Mouse (Mus musculus): ENCODE measurements around the gene Tes3-ps.
A peak's percentile ranks its signal among the peaks of the same experiment; 100 is the strongest.

The Tes3-ps gene

DNA sequence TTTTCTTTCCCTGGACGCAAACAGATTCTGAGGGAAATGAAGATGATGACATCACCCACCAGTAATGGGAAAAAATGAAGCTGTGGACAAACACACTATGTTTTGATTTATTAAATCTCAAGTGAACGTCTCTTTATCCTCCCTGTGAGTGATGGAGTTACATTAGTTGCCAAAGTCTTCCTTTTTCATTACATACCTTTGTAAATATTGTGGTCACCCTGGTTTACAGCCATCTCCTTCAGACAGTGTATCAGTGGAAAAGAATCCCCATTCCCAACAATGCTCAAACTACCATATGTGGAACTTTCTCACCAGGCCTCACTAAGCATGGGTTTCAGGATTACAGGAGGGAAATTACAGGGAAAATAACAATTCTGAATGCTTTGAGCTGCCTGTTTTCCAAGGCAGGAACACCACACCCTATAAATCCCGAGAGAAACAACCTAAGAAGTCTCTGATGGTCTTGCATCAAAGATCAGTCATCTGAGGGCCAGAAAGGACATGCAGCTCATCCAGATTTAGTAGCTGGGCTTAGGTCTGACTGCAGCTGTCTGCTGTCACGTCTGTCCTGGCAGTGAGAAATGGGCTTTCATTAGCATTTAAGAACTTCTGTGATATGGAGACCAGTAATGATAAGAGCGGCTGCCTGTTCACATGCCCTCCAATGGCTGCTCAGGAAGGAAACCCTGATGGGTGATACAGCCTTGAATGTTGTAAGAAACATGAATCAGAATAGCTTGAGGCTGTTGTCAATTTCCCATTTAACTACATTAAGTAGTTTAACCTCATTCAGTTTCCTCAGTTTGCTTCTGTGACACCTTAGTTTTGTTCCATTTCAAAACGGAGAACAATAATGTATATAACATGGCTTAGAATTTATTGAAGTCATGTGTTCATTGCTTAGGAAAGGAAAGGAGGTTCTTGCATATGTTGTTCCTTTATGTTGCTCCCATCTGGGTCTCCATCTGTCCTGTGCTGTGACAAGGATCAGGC lies at the start of gene Tes3-ps:
Tes3-ps (plus strand) TSS at position 943 of the 993 bp plus-strand sequence.
- no peak for DNase-seq (ENCODE audit: extremely low spot score)

GRCm38 (mm10) chr13:49444451-49444850 lies 48.7 kb upstream of the Tes3-ps start:
- DNase-seq (ENCODE audit: extremely low spot score) = no peak

- peak; percentile 70 for DNase-seq (ENCODE audit: extremely low spot score)
Observed at GRCm38 (mm10) chr13:49449318-49449749, 43.8 kb upstream of the Tes3-ps start.

GRCm38 (mm10) chr13:49460276-49460675 lies 32.8 kb upstream of the Tes3-ps start:
- no peak for DNase-seq (ENCODE audit: extremely low spot score)

DNA sequence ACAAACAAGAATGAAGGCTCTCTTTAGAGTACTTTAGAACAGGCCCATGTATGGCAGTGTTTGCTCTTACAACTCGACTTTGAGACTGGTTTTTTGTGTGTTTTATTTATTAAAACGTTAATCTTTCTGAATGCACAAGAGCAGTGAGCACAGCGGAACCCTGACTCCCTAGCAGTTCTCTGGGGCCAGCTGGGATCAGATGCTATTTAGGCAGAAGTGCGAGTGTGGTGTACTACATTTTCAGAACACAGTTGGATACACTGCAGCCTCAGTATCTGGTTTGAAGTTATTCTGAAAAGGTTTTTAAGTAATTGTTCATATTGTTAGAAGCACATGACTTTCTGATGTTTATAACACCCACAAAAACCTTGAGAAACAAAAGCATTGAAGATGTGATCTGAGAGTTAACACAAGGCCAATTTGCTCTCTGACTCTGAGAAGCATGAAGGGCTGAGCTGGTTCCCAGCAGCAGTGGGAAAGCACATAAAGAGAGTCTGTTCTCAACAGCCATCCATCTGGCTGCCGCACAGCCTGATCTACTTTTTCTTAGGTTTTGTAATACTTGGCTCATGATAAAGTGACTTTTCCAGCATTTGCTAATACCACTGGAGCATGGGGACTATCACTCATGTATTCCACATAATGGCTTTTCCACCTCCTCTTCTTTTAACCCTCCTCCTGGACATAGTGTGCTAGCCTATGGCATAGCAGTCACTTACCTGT lies 32.3 kb upstream of the Tes3-ps start:
- DNase-seq (ENCODE audit: extremely low spot score) = no peak

DNA sequence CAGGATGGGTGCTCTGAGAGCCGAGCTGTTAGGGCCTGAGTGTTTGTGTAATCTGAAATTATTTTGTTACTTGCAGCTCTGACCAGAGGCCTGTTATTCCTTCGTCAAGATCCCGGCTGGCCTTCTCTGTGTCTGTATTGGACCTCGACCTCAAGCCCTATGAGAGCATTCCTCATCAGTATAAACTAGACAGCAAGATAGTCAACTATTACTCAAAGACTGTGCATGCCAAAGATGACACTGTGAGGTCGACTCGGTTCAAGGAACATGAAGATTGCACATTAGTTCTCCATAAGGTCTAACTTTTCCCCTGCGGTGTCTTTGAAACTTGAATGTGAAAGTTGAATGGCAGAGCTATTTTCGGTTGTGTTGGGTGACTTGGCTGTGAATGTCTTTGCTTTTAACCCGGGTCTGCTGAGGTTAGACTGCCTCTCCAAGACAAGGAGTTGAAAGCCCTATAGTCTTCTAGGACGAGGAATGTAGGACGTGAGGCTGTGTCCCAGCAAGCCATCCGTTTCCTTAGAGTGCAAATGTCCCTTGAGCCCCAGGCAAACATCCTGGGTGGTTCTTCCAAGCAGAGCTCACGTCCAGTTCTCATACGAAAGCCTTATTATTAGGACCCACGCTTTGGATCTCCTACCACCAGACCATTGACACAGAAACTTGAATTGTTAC lies 31.5 kb upstream of the Tes3-ps start:
- no peak for DNase-seq (ENCODE audit: extremely low spot score)

DNA sequence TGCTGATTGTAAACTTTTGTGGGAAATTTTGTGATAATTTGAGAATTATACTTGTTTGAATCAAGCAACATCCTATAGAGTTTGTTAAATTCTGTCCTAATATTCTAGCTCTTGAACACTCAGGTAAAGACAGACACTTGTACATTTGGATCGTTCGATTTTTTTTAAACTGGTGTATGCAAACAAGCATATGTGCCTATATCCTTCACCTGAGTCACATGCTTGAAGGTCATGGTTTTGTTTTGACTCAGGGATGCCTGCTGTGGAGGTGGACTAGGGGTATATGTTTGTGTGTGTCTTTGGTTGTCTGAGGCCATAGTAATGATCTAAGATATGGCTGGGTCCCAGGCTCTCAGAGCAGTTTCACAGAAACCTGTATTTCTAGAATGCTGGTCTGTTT lies 30.2 kb upstream of the Tes3-ps start:
- no peak for DNase-seq (ENCODE audit: extremely low spot score)

DNA sequence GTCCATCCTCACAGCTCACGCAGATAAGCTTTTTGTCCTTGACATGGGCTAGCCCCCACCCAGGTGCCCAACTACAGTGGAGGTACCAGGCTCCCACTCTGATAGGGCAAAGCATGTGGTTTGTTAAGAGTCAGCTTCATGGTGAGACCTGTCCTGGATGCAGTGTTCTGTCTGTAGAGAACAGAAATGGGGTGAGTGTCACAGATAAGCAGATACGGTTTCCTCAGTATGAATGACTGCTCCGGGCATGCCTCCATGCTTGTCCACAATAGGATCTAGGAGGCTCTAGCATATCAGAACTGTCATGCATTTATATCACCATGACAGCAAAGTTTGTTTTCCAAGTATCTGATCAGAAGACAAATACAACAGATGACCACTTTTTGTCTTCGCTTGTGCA lies 27.2 kb upstream of the Tes3-ps start:
- DNase-seq (ENCODE audit: extremely low spot score) = no peak

- DNase-seq (ENCODE audit: extremely low spot score) = no peak
Observed at GRCm38 (mm10) chr13:49466393-49467075, 26.6 kb upstream of the Tes3-ps start.

DNA sequence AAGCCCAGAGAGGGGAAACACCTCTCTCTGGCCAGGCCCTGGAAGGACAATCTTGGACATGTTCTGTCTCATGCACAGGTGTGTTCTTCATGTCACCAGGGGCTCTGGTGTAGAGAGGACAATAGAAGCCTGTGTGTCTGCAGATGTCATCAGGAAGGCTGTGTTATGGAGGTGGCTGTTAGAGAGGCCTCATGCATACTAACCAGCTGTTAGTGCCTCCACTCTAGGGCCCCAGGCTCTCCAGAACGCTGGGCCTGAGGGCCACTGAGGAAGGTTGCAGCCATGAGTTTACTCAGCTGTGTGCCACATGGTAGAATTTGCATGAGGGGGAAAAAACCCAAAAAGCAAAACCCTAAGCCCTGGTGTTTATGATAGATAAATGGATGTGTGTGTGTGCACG lies 25.5 kb upstream of the Tes3-ps start:
- peak; percentile 6 for DNase-seq (ENCODE audit: extremely low spot score)

- DNase-seq (ENCODE audit: extremely low spot score) = no peak
Observed at GRCm38 (mm10) chr13:49469002-49469401, 24.1 kb upstream of the Tes3-ps start.

- DNase-seq (ENCODE audit: extremely low spot score) = no peak
Observed at GRCm38 (mm10) chr13:49470319-49470718, 22.8 kb upstream of the Tes3-ps start.

DNA sequence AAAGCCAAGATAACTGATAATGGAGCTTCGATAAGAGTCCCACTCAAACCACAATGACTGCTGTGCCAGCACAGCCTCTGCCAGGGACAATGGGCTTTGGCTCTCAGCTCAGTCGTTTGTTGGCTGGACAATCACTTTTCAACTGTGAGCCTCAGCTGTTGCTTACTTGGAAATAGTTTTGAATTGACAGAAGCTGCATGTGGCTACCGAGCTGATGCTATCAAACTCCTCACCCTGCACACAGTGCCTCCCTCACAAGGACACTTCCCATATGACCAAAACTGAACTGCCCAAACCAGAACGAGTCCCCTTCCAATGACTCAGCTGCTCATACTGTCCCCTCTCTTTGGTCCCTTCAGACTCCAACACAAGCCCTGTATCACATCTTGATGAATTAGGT lies 22.3 kb upstream of the Tes3-ps start:
- DNase-seq (ENCODE audit: extremely low spot score) = no peak

DNA sequence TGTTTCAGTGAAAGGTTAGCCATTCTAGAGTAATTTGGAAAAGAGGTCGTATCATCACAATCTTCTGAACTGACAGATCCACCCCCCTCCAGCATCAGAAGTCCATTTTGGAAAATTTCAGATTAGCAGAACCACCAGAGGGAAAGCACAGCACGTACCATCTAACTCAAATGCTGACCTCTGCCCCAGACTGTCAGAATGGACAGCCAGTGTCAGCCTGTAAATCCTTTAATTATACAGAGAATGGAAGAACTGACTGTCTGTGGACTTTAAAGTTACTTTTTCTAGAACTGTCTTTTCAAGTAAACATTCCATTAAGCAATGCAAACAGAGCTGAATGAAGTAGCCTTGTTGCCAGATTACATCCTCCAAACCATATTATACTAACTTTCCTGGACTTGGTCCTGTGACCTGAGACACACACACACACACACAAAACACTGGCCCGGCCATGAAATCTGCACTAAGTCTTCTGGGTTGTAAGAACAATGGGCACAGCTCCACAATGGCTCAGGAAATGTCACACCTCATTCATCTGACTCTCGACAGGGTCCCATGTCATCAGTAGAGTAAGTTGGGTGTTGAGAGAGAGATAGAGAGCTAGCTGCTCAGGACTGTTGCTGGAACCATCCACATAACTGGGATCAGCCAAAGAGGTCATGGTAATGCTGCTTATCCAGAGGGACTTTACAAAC lies 21.0 kb upstream of the Tes3-ps start:
- DNase-seq (ENCODE audit: extremely low spot score) = no peak

DNA sequence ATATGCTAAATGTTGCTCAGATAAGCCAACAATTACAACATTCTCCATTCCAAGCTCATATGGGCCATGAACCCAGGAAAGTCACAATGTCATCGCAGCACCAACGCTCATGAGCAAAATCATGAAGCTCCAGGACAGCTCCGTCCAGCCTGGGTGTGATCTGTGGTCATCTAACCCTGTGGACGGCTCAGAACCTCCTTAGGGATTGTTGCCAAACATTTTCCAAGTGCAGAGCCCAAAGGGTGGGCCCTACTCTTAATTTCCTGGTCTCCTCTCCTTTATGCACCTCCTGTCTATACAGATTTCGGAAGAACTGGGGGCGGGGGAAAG lies 20.5 kb upstream of the Tes3-ps start:
- no peak for DNase-seq (ENCODE audit: extremely low spot score)

- no peak for DNase-seq (ENCODE audit: extremely low spot score)
Observed at GRCm38 (mm10) chr13:49477887-49478286, 15.2 kb upstream of the Tes3-ps start.

GRCm38 (mm10) chr13:49478851-49479374 lies 14.2 kb upstream of the Tes3-ps start:
- no peak for DNase-seq (ENCODE audit: extremely low spot score)

- no peak for DNase-seq (ENCODE audit: extremely low spot score)
Observed at GRCm38 (mm10) chr13:49479399-49479798, 13.7 kb upstream of the Tes3-ps start.

GRCm38 (mm10) chr13:49480057-49480456 lies 13.1 kb upstream of the Tes3-ps start:
- no peak for DNase-seq (ENCODE audit: extremely low spot score)

DNA sequence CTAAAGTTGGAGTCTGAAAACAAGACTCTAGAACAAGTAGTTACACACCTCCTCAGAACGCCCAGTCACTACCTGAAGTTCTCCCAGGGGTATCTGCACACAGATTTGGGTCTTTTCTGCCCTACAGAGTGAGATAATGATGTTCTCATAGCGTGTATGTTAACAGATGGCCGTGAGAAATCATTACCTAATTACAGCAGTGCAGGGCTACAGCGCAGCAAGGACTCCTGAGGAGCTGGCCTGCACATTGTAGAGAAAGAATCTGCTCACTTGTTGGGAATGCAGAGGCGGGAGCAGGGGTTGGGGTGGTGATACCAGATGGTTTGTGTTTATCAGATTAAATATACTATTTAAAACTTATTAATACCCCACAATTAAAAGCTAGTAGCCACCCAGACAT lies 12.6 kb upstream of the Tes3-ps start:
- DNase-seq (ENCODE audit: extremely low spot score) = no peak

DNA sequence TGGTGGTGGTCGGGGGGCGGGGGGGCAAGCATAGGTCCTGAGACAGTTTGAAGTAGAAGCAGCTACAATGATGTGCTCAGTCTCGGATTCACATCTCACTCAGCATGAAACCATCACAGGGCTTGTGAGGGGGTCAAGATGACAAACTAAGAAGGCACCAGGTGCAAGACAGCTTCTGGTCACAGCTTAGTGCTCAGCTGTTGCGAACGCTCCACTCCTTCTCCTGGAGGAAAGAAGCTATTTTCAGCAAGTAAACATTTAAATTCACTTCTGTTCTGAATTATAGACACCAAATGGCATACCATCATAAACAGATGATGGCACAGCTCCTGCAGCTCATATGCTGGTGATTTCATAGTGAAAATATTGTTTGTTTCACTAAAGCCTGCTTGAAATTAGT lies 7.7 kb upstream of the Tes3-ps start:
- no peak for DNase-seq (ENCODE audit: extremely low spot score)
